In the genomic region with DNA sequence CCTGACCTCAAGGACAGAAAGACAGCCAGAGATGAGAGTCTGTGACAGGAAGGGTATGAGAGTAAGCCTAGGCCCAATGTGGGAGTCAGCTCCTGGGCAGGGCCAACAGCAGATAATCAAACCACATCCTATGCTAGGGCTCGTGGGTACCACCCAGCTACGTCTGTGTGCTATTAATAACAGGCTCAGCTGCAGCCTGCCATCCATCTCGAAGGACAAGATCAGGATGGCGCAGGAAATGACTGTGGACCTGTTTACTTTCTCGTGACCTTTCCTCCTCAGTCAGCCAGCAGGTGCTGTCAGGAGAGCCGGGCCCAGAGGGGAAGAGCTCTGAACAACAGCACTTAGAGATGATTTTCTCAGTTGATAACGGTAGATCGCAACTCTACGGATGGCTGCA, we compare ENCODE assay signal across 9 mouse cellular contexts.
A peak's percentile ranks its signal among the peaks of the same experiment; 100 is the strongest.
DNase-seq lines count a peak whose midpoint lies in the region; ATAC-seq and TF ChIP-seq lines count a peak whose summit lies in the region.
"Had no signal": no experiment of that assay in that cellular context is flagged by ENCODE, and none has a peak within 500 bp of the region (broad histone marks: within the 10 kb centered on the region; RNA-seq: fewer than 3 reads in every experiment).

No protein-coding gene starts in this region.

- no peaks in the 10 kb centered on the region for H3K4me1 ChIP-seq in kidney, postnatal 0 days (replicated peaks; ENCODE audit: insufficient read depth, low read length)
- no peaks in the 10 kb centered on the region for H3K4me1 ChIP-seq in hindbrain, embryonic 14.5 days (replicated peaks; ENCODE audit: control insufficient read depth, insufficient read depth, low read length)
- no peaks in the 10 kb centered on the region for H3K4me1 ChIP-seq in forebrain, embryonic 13.5 days
- no peaks in the 10 kb centered on the region for H3K4me1 ChIP-seq in forebrain, embryonic 16.5 days (replicated peaks; ENCODE audit: control insufficient read depth, insufficient read depth, low read length)

- H3K9ac ChIP-seq in kidney, postnatal 0 days (ENCODE audit: low read depth, low read length): no peak overlapping the region
- H3K9ac ChIP-seq in hindbrain, embryonic 14.5 days: no peak overlapping the region
- no peak overlapping the region for H3K9ac ChIP-seq in forebrain, embryonic 13.5 days
- no peak overlapping the region for H3K9ac ChIP-seq in forebrain, embryonic 16.5 days (replicated peaks; ENCODE audit: low read depth, low read length)
- H3K9ac ChIP-seq: forebrain, postnatal 0 days had no signal

- DNase-seq in 416B (ENCODE audit: low read depth): peak; percentile 14
- DNase-seq in T-cell, adult 2 months (ENCODE audit: low spot score): peak; percentile 80
- DNase-seq in kidney, postnatal 0 days (ENCODE audit: low spot score): peak; percentile 40
- no peak for DNase-seq in hindbrain, embryonic 14.5 days (ENCODE audit: low spot score)
- no peak for DNase-seq in cerebellum, postnatal 14 days
- DNase-seq: forebrain, postnatal 0 days had no signal

- TF ChIP-seq CTCF in kidney, postnatal 0 days (IDR thresholded peaks at IDR 0.05; ENCODE audit: low read depth): no peak

- WGBS in kidney, postnatal 0 days: 18% methylated on average over 9 of the region's 9 CpGs
- WGBS in hindbrain, embryonic 14.5 days: 64% methylated on average over 9 of the region's 9 CpGs
- 82% methylated on average over 9 of the region's 9 CpGs for WGBS in forebrain, embryonic 13.5 days
- WGBS in forebrain, embryonic 16.5 days: 84% methylated on average over 9 of the region's 9 CpGs

- H3K4me3 ChIP-seq in kidney, postnatal 0 days (replicated peaks; ENCODE audit: low read depth, low read length): no peak overlapping the region
- no peak overlapping the region for H3K4me3 ChIP-seq in hindbrain, embryonic 14.5 days (replicated peaks; ENCODE audit: low read length)
- no peak overlapping the region for H3K4me3 ChIP-seq in forebrain, embryonic 13.5 days
- no peak overlapping the region for H3K4me3 ChIP-seq in forebrain, embryonic 16.5 days (replicated peaks; ENCODE audit: low read length)

- H3K9me3 ChIP-seq in kidney, postnatal 0 days (replicated peaks; ENCODE audit: low read length): no peaks in the 10 kb centered on the region
- no peaks in the 10 kb centered on the region for H3K9me3 ChIP-seq in hindbrain, embryonic 14.5 days (ENCODE audit: control insufficient read depth, low read length)
- H3K9me3 ChIP-seq in forebrain, embryonic 13.5 days (replicated peaks): no peaks in the 10 kb centered on the region
- no peaks in the 10 kb centered on the region for H3K9me3 ChIP-seq in forebrain, embryonic 16.5 days (ENCODE audit: control insufficient read depth, low read length)

- no peak overlapping the region; the same call in 1 of the 2 replicates for H3K27ac ChIP-seq in kidney, postnatal 0 days
- no peak overlapping the region for H3K27ac ChIP-seq in hindbrain, embryonic 14.5 days
- no peak overlapping the region for H3K27ac ChIP-seq in forebrain, embryonic 13.5 days
- H3K27ac ChIP-seq in forebrain, embryonic 16.5 days (ENCODE audit: low read length): no peak overlapping the region

- no peaks in the 10 kb centered on the region for H3K27me3 ChIP-seq in kidney, postnatal 0 days (ENCODE audit: insufficient read depth, low read length)
- no peaks in the 10 kb centered on the region for H3K27me3 ChIP-seq in hindbrain, embryonic 14.5 days (ENCODE audit: control insufficient read depth, insufficient read depth, low read length)
- H3K27me3 ChIP-seq in forebrain, embryonic 13.5 days: no peaks in the 10 kb centered on the region
- H3K27me3 ChIP-seq in forebrain, embryonic 16.5 days (replicated peaks; ENCODE audit: control insufficient read depth, insufficient read depth, low read length): no peaks in the 10 kb centered on the region

- no peak; the same call in 1 of the 2 replicates for ATAC-seq in kidney, postnatal 0 days (replicated peaks; ENCODE audit: low FRiP score, low read depth)
- ATAC-seq in megakaryocyte, adult 5-6 weeks (ENCODE audit: poor library complexity, severe bottlenecking): 0 out of 2 replicates have a peak, but pooled peaks have one; percentile 13
- ATAC-seq in hindbrain, embryonic 14.5 days (ENCODE audit: low FRiP score): no peak
- no peak for ATAC-seq in forebrain, embryonic 13.5 days
- ATAC-seq in forebrain, embryonic 16.5 days: no peak
- ATAC-seq: forebrain, postnatal 0 days had no signal

- no peak overlapping the region for H3K4me2 ChIP-seq in kidney, postnatal 0 days (ENCODE audit: low read length)
- H3K4me2 ChIP-seq in hindbrain, embryonic 14.5 days (replicated peaks): no peak overlapping the region
- H3K4me2 ChIP-seq in forebrain, embryonic 13.5 days: no peak overlapping the region
- no peak overlapping the region for H3K4me2 ChIP-seq in forebrain, embryonic 16.5 days (ENCODE audit: low read length)

- no peaks in the 10 kb centered on the region for H3K36me3 ChIP-seq in kidney, postnatal 0 days (ENCODE audit: insufficient read depth, low read length)
- no peaks in the 10 kb centered on the region for H3K36me3 ChIP-seq in hindbrain, embryonic 14.5 days (replicated peaks; ENCODE audit: control insufficient read depth, insufficient read depth)
- H3K36me3 ChIP-seq in forebrain, embryonic 13.5 days (ENCODE audit: poor library complexity, severe bottlenecking): no peaks in the 10 kb centered on the region
- no peaks in the 10 kb centered on the region for H3K36me3 ChIP-seq in forebrain, embryonic 16.5 days (ENCODE audit: control insufficient read depth, insufficient read depth)

Comparison
In these comparisons a context has a peak if more than half of its experiments do, and no peak if none do; other contexts are left out.
1. DNase-seq: peak in 416B (single experiment), T-cell, adult 2 months (single experiment) and kidney, postnatal 0 days (single experiment); none in hindbrain, embryonic 14.5 days (single experiment) and cerebellum, postnatal 14 days (0 of 2).